Mouse (Mus musculus) liver, postnatal 0 days (tissue): ENCODE measurements at regions not wholly inside any gene's neighbourhood (a gene's known extent, or its start where the extent isn't known, plus 50 kb on each side); places are given as distances from the start of the nearest gene placed in this dataset.

Source experiments
- ATAC-seq: fragments of 200-750 bp; cut with Nextera tagmentation; 2 replicates; pipeline ENCODE4 v1.8.0; 2017; ENCODE audit warnings: mild to moderate bottlenecking, moderate library complexity
- DNase-seq: peaks from one replicate; pipeline ENCODE4 v3.0.0-alpha.2; 2016
- H3K27ac ChIP-seq: fragments of 300-500 bp; sonication (generic); 2 replicates; pipeline ENCODE4 v1.5.1; 2014; ENCODE audit warnings: antibody characterized with exemption, moderate library complexity, mild to moderate bottlenecking, low read depth
- H3K27me3 ChIP-seq: fragments of 300-500 bp; sonication (generic); 2 replicates; pipeline ENCODE4 v1.6.1; 2014; ENCODE audit warnings: low read length, control low read depth, mixed read lengths; ENCODE audit not compliant: insufficient read depth
- H3K36me3 ChIP-seq: fragments of 300-500 bp; sonication (generic); replicated peaks from 2 replicates; pipeline ENCODE4 v1.6.1; 2014; ENCODE audit warnings: mild to moderate bottlenecking, control low read depth, low read length, moderate library complexity, mixed read lengths; ENCODE audit not compliant: insufficient read depth
- H3K4me1 ChIP-seq: fragments of 300-500 bp; sonication (generic); 2 replicates; pipeline ENCODE4 v1.6.1; 2014; ENCODE audit warnings: antibody characterized with exemption, mild to moderate bottlenecking, control low read depth; ENCODE audit not compliant: insufficient read depth
- H3K4me2 ChIP-seq: fragments of 300-500 bp; sonication (generic); 2 replicates; pipeline ENCODE4 v1.6.1; 2014; ENCODE audit warnings: low read depth, mild to moderate bottlenecking, low read length, moderate library complexity, mixed read lengths
- H3K4me3 ChIP-seq: fragments of 300-500 bp; sonication (generic); 2 replicates; pipeline ENCODE4 v1.5.1; 2014; ENCODE audit warnings: low read depth, low read length
- H3K9ac ChIP-seq: fragments of 300-500 bp; sonication (generic); replicated peaks from 2 replicates; pipeline ENCODE4 v1.6.1; 2014; ENCODE audit warnings: mild to moderate bottlenecking, moderate library complexity
- H3K9me3 ChIP-seq: fragments of 300-500 bp; sonication (generic); 2 replicates; pipeline ENCODE4 v1.6.1; 2016; ENCODE audit warnings: mild to moderate bottlenecking, control low read depth, low read length, mixed read lengths
- CTCF ChIP-seq: sonication (generic); IDR thresholded peaks from 2 replicates; pipeline ENCODE4 v1.5.1; 2016; ENCODE audit warnings: antibody characterized with exemption, low read depth
- EP300 ChIP-seq: IDR thresholded peaks from 2 replicates; pipeline ENCODE4 v1.6.1; 2016; ENCODE audit warnings: antibody characterized with exemption, low read depth, mild to moderate bottlenecking
- WGBS: fragments of 180-500 bp; shearing (Covaris S2); extraction: QIAGEN DNeasy Blood & Tissue Kit; methylation state at CpG from one replicate; pipeline ENCODE4 v1.1.7; 2014; ENCODE audit not compliant: insufficient replicate concordance; 5-methylcytosine and 5-hydroxymethylcytosine counted together

DNA sequence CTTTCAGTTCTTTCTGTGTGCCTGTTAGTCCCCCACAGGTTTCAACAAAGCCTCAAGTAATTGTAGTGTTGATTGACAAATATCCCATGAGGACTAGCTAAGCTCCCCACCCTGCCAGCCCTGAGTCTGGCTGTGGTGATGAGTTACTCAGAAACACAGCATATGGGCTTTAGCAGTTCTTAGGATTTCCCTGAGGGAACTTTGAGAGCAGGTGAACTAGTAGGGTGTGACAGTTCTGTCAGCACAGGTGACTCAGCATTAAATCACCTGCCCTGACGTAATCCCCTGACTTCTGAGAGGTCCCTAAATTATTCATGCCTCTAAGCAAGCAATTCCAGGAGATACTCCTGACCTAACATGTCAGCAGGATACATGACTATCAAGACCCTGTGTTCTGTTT, 347.7 kb upstream of the Igfbp3 start:
- ATAC-seq, result no peak
- H3K4me1 ChIP-seq, result no peaks in the 10 kb centered on the region
- H3K27ac ChIP-seq, result no peak overlapping the region
- TF ChIP-seq CTCF, result no peak
- no peak for TF ChIP-seq EP300
- H3K4me3 ChIP-seq, result no peak overlapping the region
- no peaks in the 10 kb centered on the region for H3K27me3 ChIP-seq
- WGBS, result 57% methylated on average over 1 of the region's 1 CpGs
- DNase-seq, result no peak
- H3K4me2 ChIP-seq, result no peak overlapping the region
- H3K36me3 ChIP-seq, result no peaks in the 10 kb centered on the region
- no peak overlapping the region for H3K9ac ChIP-seq
- no peaks in the 10 kb centered on the region for H3K9me3 ChIP-seq

DNA sequence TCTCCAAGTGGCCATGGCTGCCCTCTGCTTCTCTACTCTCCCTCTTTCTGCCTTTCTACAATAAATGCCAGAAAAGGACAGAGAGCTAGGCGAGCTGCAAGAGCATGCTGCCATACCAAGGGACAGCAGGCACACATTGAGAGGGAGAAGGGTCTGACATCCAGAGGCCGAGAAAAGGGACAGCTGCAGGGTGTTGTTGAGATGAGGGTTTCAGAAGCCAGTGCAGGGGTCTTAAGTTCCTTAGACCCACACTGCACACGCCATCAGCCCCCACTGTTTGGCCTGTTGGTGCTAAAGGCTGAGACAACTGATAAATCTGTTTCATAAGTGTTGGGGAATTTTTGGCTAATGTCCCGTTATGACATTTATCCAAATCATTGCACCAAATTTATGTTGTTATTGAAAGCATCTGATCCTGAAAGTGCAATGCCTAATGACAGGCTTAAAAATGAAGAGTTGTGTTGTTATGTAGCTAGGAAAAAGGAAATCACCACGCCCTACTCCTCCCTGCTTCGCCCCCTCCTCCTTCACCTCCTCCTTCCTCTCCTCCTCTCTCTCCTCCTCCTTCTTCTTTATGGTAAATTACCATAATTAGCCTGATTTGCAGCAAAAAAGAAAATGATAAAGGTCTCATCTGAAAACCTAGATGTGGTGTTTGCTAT, 342.0 kb upstream of the Igfbp3 start:
- no peak overlapping the region for H3K4me3 ChIP-seq
- no peaks in the 10 kb centered on the region for H3K27me3 ChIP-seq
- no peak overlapping the region for H3K9ac ChIP-seq
- H3K36me3 ChIP-seq, result no peaks in the 10 kb centered on the region
- 60% methylated on average over 6 of the region's 6 CpGs for WGBS
- no peak overlapping the region for H3K27ac ChIP-seq
- TF ChIP-seq CTCF, result no peak
- TF ChIP-seq EP300, result no peak
- no peak for DNase-seq
- ATAC-seq, result no peak
- no peak overlapping the region for H3K4me2 ChIP-seq
- H3K4me1 ChIP-seq, result no peaks in the 10 kb centered on the region
- no peaks in the 10 kb centered on the region for H3K9me3 ChIP-seq

DNA sequence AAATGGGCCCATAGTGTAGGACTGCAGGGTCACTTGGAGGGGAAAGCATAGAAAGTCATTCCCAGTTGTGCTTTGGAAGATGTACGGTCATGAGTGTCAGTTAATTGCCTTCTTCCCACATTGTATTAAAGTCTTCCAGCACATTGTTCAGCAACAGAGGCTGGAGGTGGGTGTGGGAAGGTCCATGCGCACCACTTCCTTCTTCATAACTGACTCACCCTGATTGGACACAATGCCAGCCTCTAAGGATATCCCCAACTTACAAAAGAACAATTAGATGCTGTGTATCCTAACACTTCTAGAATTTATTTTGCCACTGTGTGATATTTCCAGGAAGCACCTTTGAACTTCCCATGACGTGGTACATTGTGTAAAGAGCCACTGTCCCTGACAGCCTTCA, 338.4 kb upstream of the Igfbp3 start:
- WGBS, result 57% methylated on average over 3 of the region's 3 CpGs

DNA sequence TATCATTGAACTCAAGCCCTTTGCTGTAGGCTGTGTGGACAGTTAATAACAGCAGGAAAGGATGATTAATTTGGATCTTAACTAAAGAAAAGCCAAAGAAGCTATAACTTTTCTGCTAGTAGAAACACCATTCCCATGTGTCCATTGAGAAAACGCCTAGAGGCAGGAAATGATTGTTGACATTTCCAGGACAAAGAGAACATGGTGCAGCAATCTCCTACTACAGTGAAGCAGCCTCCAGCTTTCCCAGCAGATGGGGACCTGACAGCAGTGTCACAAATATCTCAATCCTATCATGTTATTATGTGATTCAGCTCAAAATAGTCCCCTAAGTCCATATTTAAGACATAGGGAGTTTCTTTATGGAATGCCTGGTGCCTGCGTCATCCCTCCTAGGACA, 334.1 kb upstream of the Igfbp3 start:
- ATAC-seq (no peak), DNase-seq (no peak)
- Histone ChIP-seq H3K9ac (no peak overlapping the region), H3K4me2 (no peak overlapping the region), H3K4me3 (no peak overlapping the region), H3K27me3 (no peaks in the 10 kb centered on the region), H3K36me3 (no peaks in the 10 kb centered on the region), H3K9me3 (no peaks in the 10 kb centered on the region), H3K27ac (no peak overlapping the region), H3K4me1 (no peaks in the 10 kb centered on the region)
- WGBS, result 48% methylated on average over 2 of the region's 2 CpGs
- TF ChIP-seq EP300 (no peak), CTCF (no peak)

More for the DNA sequence above, 338.4 kb upstream of the Igfbp3 start:
- Histone ChIP-seq H3K9ac (no peak overlapping the region), H3K9me3 (no peaks in the 10 kb centered on the region), H3K4me3 (no peak overlapping the region), H3K4me1 (no peaks in the 10 kb centered on the region), H3K4me2 (no peak overlapping the region), H3K27me3 (no peaks in the 10 kb centered on the region), H3K27ac (no peak overlapping the region), H3K36me3 (no peaks in the 10 kb centered on the region)
- TF ChIP-seq CTCF (no peak), EP300 (no peak)
- DNase-seq, result no peak
- ATAC-seq, result no peak

GRCm38 (mm10) chr11:7545621-7546020, 331.9 kb upstream of the Igfbp3 start:
- Histone ChIP-seq H3K36me3 (no peaks in the 10 kb centered on the region), H3K27ac (no peak overlapping the region), H3K9me3 (no peaks in the 10 kb centered on the region), H3K4me1 (no peaks in the 10 kb centered on the region), H3K9ac (no peak overlapping the region), H3K4me2 (no peak overlapping the region), H3K27me3 (no peaks in the 10 kb centered on the region), H3K4me3 (no peak overlapping the region)
- DNase-seq (no peak), ATAC-seq (no peak)
- no peak for TF ChIP-seq CTCF
- no peak for TF ChIP-seq EP300
- 46% methylated on average over 2 of the region's 2 CpGs for WGBS

DNA sequence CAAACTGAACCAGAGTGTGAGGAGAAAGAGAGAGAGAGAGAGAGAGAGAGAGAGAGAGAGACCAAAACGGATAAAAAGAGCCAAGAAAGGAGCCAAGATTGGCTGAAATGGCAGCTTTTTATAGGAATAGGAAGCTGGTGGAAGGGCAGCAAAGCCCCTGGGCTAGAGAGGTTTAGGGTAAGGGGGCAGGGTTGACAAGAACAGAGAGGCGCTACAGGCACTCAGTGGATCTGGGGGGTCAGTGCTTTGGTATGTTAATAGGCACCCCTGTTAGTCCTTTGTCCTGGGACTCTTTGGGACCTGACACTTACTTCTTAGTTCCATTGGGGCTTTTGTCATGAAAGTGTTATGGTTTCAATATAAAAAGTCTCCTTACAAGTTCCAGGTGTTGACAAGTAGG, 320.9 kb upstream of the Igfbp3 start:
- H3K4me2 ChIP-seq, result no peak overlapping the region
- H3K9ac ChIP-seq, result no peak overlapping the region
- peaks cover 4% of the 10 kb centered on the region; the same call in 1 of the 2 replicates for H3K9me3 ChIP-seq
- DNase-seq (no peak), ATAC-seq (no peak)
- TF ChIP-seq EP300, result no peak
- TF ChIP-seq CTCF, result no peak
- H3K27ac ChIP-seq, result no peak overlapping the region
- WGBS, result 45% methylated on average over 2 of the region's 2 CpGs
- H3K27me3 ChIP-seq, result no peaks in the 10 kb centered on the region
- H3K4me3 ChIP-seq, result no peak overlapping the region
- no peaks in the 10 kb centered on the region for H3K4me1 ChIP-seq
- no peaks in the 10 kb centered on the region for H3K36me3 ChIP-seq

- 32% methylated on average over 1 of the region's 1 CpGs for WGBS
- no peak overlapping the region for H3K4me3 ChIP-seq
- TF ChIP-seq CTCF (no peak), EP300 (no peak)
- peaks cover 4% of the 10 kb centered on the region; the same call in 1 of the 2 replicates for H3K9me3 ChIP-seq
- H3K4me2 ChIP-seq, result no peak overlapping the region
- H3K27ac ChIP-seq, result no peak overlapping the region
- no peak overlapping the region for H3K9ac ChIP-seq
- DNase-seq (no peak), ATAC-seq (no peak)
- H3K4me1 ChIP-seq, result no peaks in the 10 kb centered on the region
- H3K36me3 ChIP-seq, result no peaks in the 10 kb centered on the region
- no peaks in the 10 kb centered on the region for H3K27me3 ChIP-seq
Measured at GRCm38 (mm10) chr11:7533327-7533726, 319.6 kb upstream of the Igfbp3 start.
